Mouse (Mus musculus) liver, embryonic 11.5 days (tissue): ENCODE measurements at regions not wholly inside any gene's neighbourhood (a gene's known extent, or its start where the extent isn't known, plus 50 kb on each side); places are given as distances from the start of the nearest gene placed in this dataset.

ENCODE experiments used
- ATAC-seq: fragments of 200-750 bp; cut with Nextera tagmentation; replicated peaks from 2 replicates; pipeline ENCODE4 v1.8.0; 2017; ENCODE audit warnings: moderate number of reproducible peaks, mild to moderate bottlenecking, moderate TSS enrichment, moderate library complexity; ENCODE audit not compliant: low FRiP score
- DNase-seq: peaks from one replicate; pipeline ENCODE4 v3.0.0-alpha.2; 2017; ENCODE audit warnings: low spot score
- H3K27ac ChIP-seq: fragments of 300-500 bp; sonication (generic); 2 replicates; pipeline ENCODE4 v1.5.1; 2014; ENCODE audit warnings: mild to moderate bottlenecking, low read depth, low read length, control low read depth
- H3K27me3 ChIP-seq: fragments of 300-500 bp; sonication (generic); replicated peaks from 2 replicates; pipeline ENCODE4 v1.6.1; 2014; ENCODE audit warnings: low read length, mixed read lengths; ENCODE audit not compliant: control insufficient read depth, insufficient read depth
- H3K36me3 ChIP-seq: fragments of 300-500 bp; sonication (generic); 2 replicates; pipeline ENCODE4 v1.6.1; 2014; ENCODE audit warnings: mild to moderate bottlenecking, low read length, moderate library complexity, mixed read lengths; ENCODE audit not compliant: control insufficient read depth, insufficient read depth
- H3K4me1 ChIP-seq: fragments of 300-500 bp; sonication (generic); replicated peaks from 2 replicates; pipeline ENCODE4 v1.6.1; 2014; ENCODE audit warnings: low read length, mixed read lengths; ENCODE audit not compliant: control insufficient read depth, insufficient read depth
- H3K4me2 ChIP-seq: fragments of 300-500 bp; sonication (generic); 2 replicates; pipeline ENCODE4 v1.6.1; 2014; ENCODE audit warnings: mild to moderate bottlenecking, control low read depth, moderate library complexity
- H3K4me3 ChIP-seq: fragments of 300-500 bp; sonication (generic); 2 replicates; pipeline ENCODE4 v1.5.1; 2014; ENCODE audit warnings: low read depth, low read length, control low read depth
- H3K9ac ChIP-seq: fragments of 300-500 bp; sonication (generic); 2 replicates; pipeline ENCODE4 v1.6.1; 2014; ENCODE audit warnings: low read depth, low read length, control low read depth
- H3K9me3 ChIP-seq: fragments of 300-500 bp; sonication (generic); 2 replicates; pipeline ENCODE4 v1.6.1; 2016; ENCODE audit warnings: low read length, inconsistent platforms, mixed read lengths; ENCODE audit not compliant: control insufficient read depth
- WGBS: fragments of 180-500 bp; shearing (Covaris S2); extraction: QIAGEN DNeasy Blood & Tissue Kit; methylation state at CpG from one replicate; pipeline ENCODE4 v1.1.7; 2014; 5-methylcytosine and 5-hydroxymethylcytosine counted together

DNA sequence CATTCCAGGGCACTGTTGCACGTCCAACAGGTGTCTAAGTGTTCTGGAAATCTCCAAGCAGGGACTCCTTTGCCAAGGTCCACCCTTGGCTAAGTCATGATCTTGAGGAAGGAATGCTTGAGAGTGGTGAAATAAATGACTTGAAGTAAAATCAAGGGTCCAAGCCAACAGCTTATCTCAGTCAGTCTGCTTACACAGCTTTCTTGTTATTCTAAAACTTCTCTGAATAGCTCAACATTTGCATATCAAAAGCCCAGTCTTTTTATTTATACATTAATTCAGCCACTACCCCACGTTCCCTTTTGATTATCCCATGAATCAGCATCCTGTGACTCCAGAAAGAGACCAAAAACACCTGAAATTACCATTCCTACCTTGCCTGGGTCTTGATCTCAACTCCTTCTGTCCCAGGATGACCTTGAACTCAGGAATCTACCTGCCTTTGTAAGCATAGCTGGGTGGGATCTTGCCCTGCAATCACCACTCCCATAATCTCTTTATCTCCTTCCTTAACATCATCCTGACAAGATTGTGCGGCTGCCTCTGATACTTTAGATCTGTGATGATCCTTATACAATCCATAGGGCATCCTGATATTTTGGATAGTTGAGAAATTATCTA is 57.5 kb upstream of the Sestd1 start:
- Histone ChIP-seq H3K4me1 (no peaks in the 10 kb centered on the region), H3K9ac (no peak overlapping the region), H3K36me3 (no peaks in the 10 kb centered on the region), H3K4me3 (no peak overlapping the region), H3K27me3 (no peaks in the 10 kb centered on the region), H3K27ac (no peak overlapping the region), H3K9me3 (no peaks in the 10 kb centered on the region), H3K4me2 (no peak overlapping the region)
- no peak for ATAC-seq
- no peak for DNase-seq
- WGBS: 74% methylated on average over 3 of the region's 3 CpGs

DNA sequence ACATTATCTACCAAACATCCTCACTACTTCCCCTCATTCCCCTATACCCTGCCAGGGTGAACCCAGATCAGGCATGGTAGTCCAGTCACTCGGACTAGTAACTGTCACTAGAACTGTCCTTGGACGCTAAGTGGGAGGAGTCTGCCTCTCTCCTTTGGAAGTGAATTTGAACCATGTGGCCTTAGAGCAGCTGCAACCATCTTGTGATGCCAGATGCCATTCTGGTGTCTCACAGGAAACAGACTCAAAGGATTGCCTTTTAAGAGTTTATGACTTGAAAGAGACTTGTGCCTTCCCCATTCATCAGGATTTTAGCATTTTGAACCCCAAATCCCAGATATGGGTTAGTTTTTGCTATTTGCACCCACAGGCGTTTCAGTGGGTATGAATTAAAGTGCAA is 56.9 kb upstream of the Sestd1 start:
- WGBS: 77% methylated on average over 3 of the region's 3 CpGs
- Histone ChIP-seq H3K4me1 (no peaks in the 10 kb centered on the region), H3K9me3 (no peaks in the 10 kb centered on the region), H3K27ac (no peak overlapping the region), H3K9ac (no peak overlapping the region), H3K4me2 (no peak overlapping the region), H3K4me3 (no peak overlapping the region), H3K27me3 (no peaks in the 10 kb centered on the region), H3K36me3 (no peaks in the 10 kb centered on the region)
- no peak for ATAC-seq
- DNase-seq: no peak

DNA sequence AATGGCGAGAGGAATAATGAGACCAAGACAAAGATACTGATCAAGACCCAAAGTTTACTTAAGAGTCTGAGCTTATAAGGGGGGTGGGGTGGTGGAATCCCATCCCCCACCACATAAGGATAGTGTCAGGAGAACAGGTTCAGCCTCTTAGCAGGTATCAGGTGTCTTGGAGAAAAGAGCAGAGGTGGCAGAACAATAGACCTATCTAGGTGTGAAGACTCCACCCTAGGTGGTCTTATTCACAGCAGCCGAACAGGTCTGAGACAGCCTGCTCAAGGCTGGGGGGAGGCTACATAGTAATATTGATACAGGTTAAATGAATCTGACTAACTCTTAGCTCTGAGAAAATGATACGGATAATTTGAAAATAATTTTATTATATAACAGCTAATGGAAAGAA is 56.4 kb upstream of the Sestd1 start:
- 73% methylated on average over 3 of the region's 3 CpGs for WGBS
- Histone ChIP-seq H3K9me3 (no peaks in the 10 kb centered on the region), H3K4me1 (no peaks in the 10 kb centered on the region), H3K4me2 (no peak overlapping the region), H3K27me3 (no peaks in the 10 kb centered on the region), H3K27ac (no peak overlapping the region), H3K9ac (no peak overlapping the region), H3K4me3 (no peak overlapping the region), H3K36me3 (no peaks in the 10 kb centered on the region)
- DNase-seq (no peak), ATAC-seq (no peak)

DNA sequence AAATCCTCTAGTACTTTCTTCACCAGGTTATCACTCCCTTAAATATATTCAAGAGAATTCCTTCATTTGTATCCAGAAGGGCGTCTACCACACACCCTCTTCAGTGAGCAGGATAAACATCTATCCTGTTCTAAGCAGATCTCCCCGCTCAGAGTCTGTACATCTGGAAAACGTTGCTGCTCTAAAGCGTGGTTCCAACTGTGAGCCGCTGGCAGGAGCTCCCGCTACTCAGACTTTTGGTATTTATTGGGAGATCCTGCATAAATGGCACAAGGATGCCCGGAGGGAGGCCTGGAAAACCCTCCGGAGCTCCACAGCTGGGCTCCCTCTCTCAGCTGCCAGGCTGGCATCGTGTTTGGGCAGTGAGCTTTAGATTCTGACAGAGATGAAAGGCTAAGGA is 54.3 kb upstream of the Sestd1 start:
- H3K9ac ChIP-seq: no peak overlapping the region
- DNase-seq (no peak), ATAC-seq (no peak)
- 74% methylated on average over 9 of the region's 9 CpGs for WGBS
- H3K9me3 ChIP-seq: no peaks in the 10 kb centered on the region
- H3K4me2 ChIP-seq: no peak overlapping the region
- H3K27me3 ChIP-seq: no peaks in the 10 kb centered on the region
- no peak overlapping the region for H3K4me3 ChIP-seq
- no peak overlapping the region for H3K27ac ChIP-seq
- H3K36me3 ChIP-seq: no peaks in the 10 kb centered on the region
- no peaks in the 10 kb centered on the region for H3K4me1 ChIP-seq

DNA sequence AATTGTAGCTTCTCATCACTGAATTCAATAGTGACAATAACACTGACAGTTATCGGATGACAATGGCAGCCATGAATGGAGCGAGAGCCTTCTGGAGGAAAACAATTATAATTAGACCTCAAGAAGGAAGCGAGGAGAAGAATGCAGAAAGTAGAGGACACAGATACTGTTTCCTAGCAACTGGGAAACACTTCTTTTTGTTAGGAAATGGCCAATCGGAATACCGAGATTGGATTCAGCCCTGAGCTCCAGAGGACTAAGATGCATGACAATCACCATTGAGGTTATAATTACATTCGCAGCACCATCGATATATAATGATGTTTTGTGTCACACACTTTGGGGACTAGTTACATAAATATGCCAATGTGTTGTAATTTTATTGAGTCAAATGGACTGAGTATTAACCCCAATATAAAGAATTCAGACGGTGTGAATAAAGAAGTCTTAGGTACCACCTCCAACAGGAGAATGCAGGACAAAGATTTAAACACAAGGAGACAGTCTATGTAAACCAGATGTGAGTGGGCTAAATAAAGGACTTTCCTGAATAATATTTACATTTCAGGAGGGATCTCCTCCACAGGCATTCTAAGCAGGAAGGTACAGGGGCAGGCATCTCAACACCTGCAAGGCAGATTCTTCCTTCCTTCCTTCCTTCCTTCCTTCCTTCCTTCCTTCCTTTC is 53.1 kb upstream of the Sestd1 start:
- no peaks in the 10 kb centered on the region for H3K4me1 ChIP-seq
- no peaks in the 10 kb centered on the region for H3K9me3 ChIP-seq
- H3K4me2 ChIP-seq: no peak overlapping the region
- H3K27ac ChIP-seq: no peak overlapping the region
- ATAC-seq (no peak), DNase-seq (no peak)
- H3K9ac ChIP-seq: no peak overlapping the region
- no peaks in the 10 kb centered on the region for H3K36me3 ChIP-seq
- WGBS: 74% methylated on average over 8 of the region's 8 CpGs
- H3K27me3 ChIP-seq: no peaks in the 10 kb centered on the region
- no peak overlapping the region for H3K4me3 ChIP-seq
